Mouse (Mus musculus): Measurements from ENCODE around the gene Rnf151. TPM values are rescaled to one million over a fixed set of nuclear protein-coding genes. Genes with fewer than 3 reads are reported as not detected.
A peak's percentile ranks its signal among the peaks of the same experiment; 100 is the strongest.
"Not testable (repeated sequence)": the region's sequence is repeated elsewhere in the genome, so short reads cannot be mapped to it uniquely, and the experiment has no call there.

The Rnf151 gene
- polyA plus RNA-seq, 1 experiment from 2014 or later = not detected

- H3K27ac ChIP-seq (replicated peaks; ENCODE audit: low read depth, low read length) = no peak within 1 kb of the TSS
- 62% methylated on average over 2 of the region's 2 CpGs for WGBS
These were observed 9.8 kb upstream of the Rnf151 start, which contains the start of gene Rpl3l for GRCm38 (mm10) chr17:24727618-24728017. Gene Rpl3l (plus strand): TSS chr17:24727820.

GRCm38 (mm10) chr17:24725637-24726390 is 8.0 kb upstream of the Rnf151 start:
- Histone ChIP-seq H3K4me3 (ENCODE audit: low read depth, low read length) (no peak overlapping the region), H3K27me3 (ENCODE audit: control insufficient read depth, insufficient read depth, low read length) (no peaks in the 10 kb centered on the region), H3K4me1 (ENCODE audit: control insufficient read depth, insufficient read depth, low read length) (peaks cover 9% of the 10 kb centered on the region; the same call in 1 of the 2 replicates), H3K36me3 (ENCODE audit: control insufficient read depth, insufficient read depth, low read length) (peaks cover 6% of the 10 kb centered on the region), H3K27ac (replicated peaks; ENCODE audit: low read depth, low read length) (no peak overlapping the region), H3K9ac (ENCODE audit: low read length) (no peak overlapping the region), H3K9me3 (ENCODE audit: control insufficient read depth, low read length) (no peaks in the 10 kb centered on the region), H3K4me2 (ENCODE audit: low read depth, severe bottlenecking) (no peak overlapping the region)
- DNase-seq (ENCODE audit: low spot score) = no peak
- 66% methylated on average over 3 of the region's 3 CpGs for WGBS
- no peak for ATAC-seq (ENCODE audit: insufficient number of reproducible peaks, low FRiP score, low TSS enrichment, low read depth)

More at GRCm38 (mm10) chr17:24727618-24728017, 9.8 kb upstream of the Rnf151 start, which contains the start of gene Rpl3l:
- Histone ChIP-seq H3K9me3 (ENCODE audit: control insufficient read depth, low read length) (no peaks in the 10 kb centered on the region), H3K9ac (ENCODE audit: low read length) (peak within 1 kb of the TSS; percentile 14; the same call in 1 of the 2 replicates), H3K4me2 (ENCODE audit: low read depth, severe bottlenecking) (no peak within 1 kb of the TSS), H3K4me1 (ENCODE audit: control insufficient read depth, insufficient read depth, low read length) (0 out of 2 replicates have a peak, but pooled peaks cover 6% of the 10 kb centered on the region), H3K27me3 (ENCODE audit: control insufficient read depth, insufficient read depth, low read length) (no peaks in the 10 kb centered on the region), H3K4me3 (ENCODE audit: low read depth, low read length) (no peak within 1 kb of the TSS), H3K36me3 (ENCODE audit: control insufficient read depth, insufficient read depth, low read length) (no peaks in the 10 kb centered on the region)
- ATAC-seq (ENCODE audit: insufficient number of reproducible peaks, low FRiP score, low TSS enrichment, low read depth) (no peak), DNase-seq (ENCODE audit: low spot score) (no peak)

- DNase-seq (ENCODE audit: low spot score) = peak; percentile 99
- under 1% methylated on average over 30 of the region's 30 CpGs for WGBS
- H3K27me3 ChIP-seq (ENCODE audit: control insufficient read depth, insufficient read depth, low read length) = no peaks in the 10 kb centered on the region
- H3K4me3 ChIP-seq (ENCODE audit: low read depth, low read length) = peak within 1 kb of the TSS; percentile 83
- H3K9ac ChIP-seq (ENCODE audit: low read length) = peak within 1 kb of the TSS; percentile 78
- no peaks in the 10 kb centered on the region for H3K9me3 ChIP-seq (ENCODE audit: control insufficient read depth, low read length)
- H3K4me1 ChIP-seq (ENCODE audit: control insufficient read depth, insufficient read depth, low read length) = peaks cover 9% of the 10 kb centered on the region; the same call in 1 of the 2 replicates
- H3K36me3 ChIP-seq (ENCODE audit: control insufficient read depth, insufficient read depth, low read length) = peaks cover 6% of the 10 kb centered on the region
- ATAC-seq (ENCODE audit: insufficient number of reproducible peaks, low FRiP score, low TSS enrichment, low read depth) = peak; percentile 67
- peak within 1 kb of the TSS; percentile 79 for H3K4me2 ChIP-seq (ENCODE audit: low read depth, severe bottlenecking)
- H3K27ac ChIP-seq (replicated peaks; ENCODE audit: low read depth, low read length) = peak within 1 kb of the TSS; percentile 47
These were observed 6.3 kb upstream of the Rnf151 start, which contains the start of gene Ndufb10 for GRCm38 (mm10) chr17:24724184-24724583. Gene Ndufb10 (minus strand): TSS chr17:24724478.

- whole genome bisulfite sequencing = under 1% methylated on average over 15 of the region's 15 CpGs
- Histone ChIP-seq H3K27me3 (ENCODE audit: control insufficient read depth, insufficient read depth, low read length) (no peaks in the 10 kb centered on the region), H3K36me3 (ENCODE audit: control insufficient read depth, insufficient read depth, low read length) (peaks cover 6% of the 10 kb centered on the region), H3K27ac (replicated peaks; ENCODE audit: low read depth, low read length) (peak overlapping the region; percentile 47), H3K4me2 (ENCODE audit: low read depth, severe bottlenecking) (peak overlapping the region; percentile 79), H3K4me3 (ENCODE audit: low read depth, low read length) (peak overlapping the region; percentile 83), H3K9ac (ENCODE audit: low read length) (peak overlapping the region; percentile 78), H3K4me1 (ENCODE audit: control insufficient read depth, insufficient read depth, low read length) (peaks cover 9% of the 10 kb centered on the region; the same call in 1 of the 2 replicates), H3K9me3 (ENCODE audit: control insufficient read depth, low read length) (no peaks in the 10 kb centered on the region)
- DNase-seq (ENCODE audit: low spot score) (no peak), ATAC-seq (ENCODE audit: insufficient number of reproducible peaks, low FRiP score, low TSS enrichment, low read depth) (no peak)
These were observed 6.0 kb upstream of the Rnf151 start for GRCm38 (mm10) chr17:24723881-24724180.

GRCm38 (mm10) chr17:24723122-24723880 is 5.4 kb upstream of the Rnf151 start:
- peak overlapping the region; percentile 47 for H3K27ac ChIP-seq (replicated peaks; ENCODE audit: low read depth, low read length)
- peak overlapping the region; percentile 79 for H3K4me2 ChIP-seq (ENCODE audit: low read depth, severe bottlenecking)
- ATAC-seq (ENCODE audit: insufficient number of reproducible peaks, low FRiP score, low TSS enrichment, low read depth) (no peak), DNase-seq (ENCODE audit: low spot score) (peak; percentile 30)
- H3K4me1 ChIP-seq (ENCODE audit: control insufficient read depth, insufficient read depth, low read length) = peaks cover 9% of the 10 kb centered on the region; the same call in 1 of the 2 replicates
- 4% methylated on average over 12 of the region's 12 CpGs for WGBS
- peak overlapping the region; percentile 78 for H3K9ac ChIP-seq (ENCODE audit: low read length)
- H3K36me3 ChIP-seq (ENCODE audit: control insufficient read depth, insufficient read depth, low read length) = peaks cover 6% of the 10 kb centered on the region
- H3K4me3 ChIP-seq (ENCODE audit: low read depth, low read length) = peak overlapping the region; percentile 83
- H3K9me3 ChIP-seq (ENCODE audit: control insufficient read depth, low read length) = no peaks in the 10 kb centered on the region
- H3K27me3 ChIP-seq (ENCODE audit: control insufficient read depth, insufficient read depth, low read length) = no peaks in the 10 kb centered on the region

- Histone ChIP-seq H3K9ac (ENCODE audit: low read length) (no peak overlapping the region), H3K9me3 (ENCODE audit: control insufficient read depth, low read length) (no peaks in the 10 kb centered on the region), H3K4me2 (ENCODE audit: low read depth, severe bottlenecking) (no peak overlapping the region), H3K27me3 (ENCODE audit: control insufficient read depth, insufficient read depth, low read length) (no peaks in the 10 kb centered on the region), H3K27ac (replicated peaks; ENCODE audit: low read depth, low read length) (no peak overlapping the region), H3K36me3 (ENCODE audit: control insufficient read depth, insufficient read depth, low read length) (peaks cover 8% of the 10 kb centered on the region), H3K4me3 (ENCODE audit: low read depth, low read length) (peak overlapping the region; percentile 1; the same call in 1 of the 2 replicates), H3K4me1 (ENCODE audit: control insufficient read depth, insufficient read depth, low read length) (peaks cover 9% of the 10 kb centered on the region; the same call in 1 of the 2 replicates)
- DNase-seq (ENCODE audit: low spot score) = no peak
- 31% methylated on average over 13 of the region's 13 CpGs for WGBS
- ATAC-seq (ENCODE audit: insufficient number of reproducible peaks, low FRiP score, low TSS enrichment, low read depth) = no peak
These were observed 4.5 kb upstream of the Rnf151 start for GRCm38 (mm10) chr17:24722220-24722924.

GRCm38 (mm10) chr17:24721383-24721955 is 3.6 kb upstream of the Rnf151 start:
- H3K27ac ChIP-seq (replicated peaks; ENCODE audit: low read depth, low read length); H3K4me1 ChIP-seq (ENCODE audit: control insufficient read depth, insufficient read depth, low read length); ATAC-seq (ENCODE audit: insufficient number of reproducible peaks, low FRiP score, low TSS enrichment, low read depth); H3K9me3 ChIP-seq (ENCODE audit: control insufficient read depth, low read length); H3K27me3 ChIP-seq (ENCODE audit: control insufficient read depth, insufficient read depth, low read length); DNase-seq (ENCODE audit: low spot score): not testable (repeated sequence)
- H3K36me3 ChIP-seq (ENCODE audit: control insufficient read depth, insufficient read depth, low read length) = peaks cover 14% of the 10 kb centered on the region
- H3K4me2 ChIP-seq (ENCODE audit: low read depth, severe bottlenecking) = peak overlapping the region; percentile 60
- whole genome bisulfite sequencing = 63% methylated on average over 7 of the region's 7 CpGs
- H3K9ac ChIP-seq (ENCODE audit: low read length) = peak overlapping the region; percentile 43; the same call in 1 of the 2 replicates
- peak overlapping the region; percentile 81 for H3K4me3 ChIP-seq (ENCODE audit: low read depth, low read length)

Measured in limb, embryonic 11.5 days (tissue).